Mouse (Mus musculus) heart, postnatal 0 days (tissue): ENCODE measurements around the gene Telo2.

Source experiments
- CTCF ChIP-seq: IDR thresholded peaks from 2 replicates; pipeline ENCODE4 v1.5.1; 2016; ENCODE audit warnings: antibody characterized with exemption, control low read depth, low read depth
- EP300 ChIP-seq: IDR thresholded peaks from 2 replicates; pipeline ENCODE4 v1.6.1; 2016; ENCODE audit warnings: antibody characterized with exemption, low read depth

DNA sequence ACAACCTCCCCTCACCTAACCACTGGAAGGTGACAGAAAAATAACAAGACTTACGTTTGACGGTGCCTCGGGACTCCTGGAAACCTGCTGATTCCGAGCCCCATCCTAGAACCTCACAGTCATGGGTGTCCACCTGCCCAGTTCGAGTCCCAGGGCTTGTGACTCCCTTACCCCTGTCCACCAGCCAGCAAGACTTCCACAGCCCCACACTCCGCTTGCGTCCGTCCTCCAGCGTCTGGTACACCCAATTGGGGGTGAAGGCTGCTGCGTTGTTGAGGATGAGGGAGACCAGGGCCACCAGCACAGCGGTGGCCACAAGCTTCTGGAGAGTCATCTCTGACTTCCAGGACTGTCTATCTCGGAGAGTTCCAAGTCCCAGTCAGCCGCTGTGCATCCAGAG is 35.6 kb downstream of the Telo2 start:
- no peak for TF ChIP-seq EP300
- TF ChIP-seq CTCF = no peak
